Mouse (Mus musculus) midbrain, embryonic 13.5 days (tissue): Measurements from ENCODE around the gene Micall2. TPM values are rescaled to one million over a fixed set of nuclear protein-coding genes. Genes with fewer than 3 reads are reported as not detected.

ENCODE experiments used
- ATAC-seq: fragments of 200-750 bp; cut with Nextera tagmentation; 2 replicates; pipeline ENCODE4 v1.8.0; 2017; ENCODE audit warnings: mild to moderate bottlenecking, moderate TSS enrichment, moderate library complexity
- H3K27ac ChIP-seq: fragments of 300-500 bp; sonication (generic); 2 replicates; pipeline ENCODE4 v1.5.1; 2015; ENCODE audit warnings: inconsistent platforms, mild to moderate bottlenecking, moderate library complexity
- H3K27me3 ChIP-seq: fragments of 300-500 bp; sonication (generic); 2 replicates; pipeline ENCODE4 v1.6.1; 2015; ENCODE audit warnings: mild to moderate bottlenecking, inconsistent platforms
- H3K36me3 ChIP-seq: fragments of 300-500 bp; sonication (generic); 2 replicates; pipeline ENCODE4 v1.6.1; 2015; ENCODE audit warnings: mild to moderate bottlenecking, inconsistent platforms
- H3K4me1 ChIP-seq: fragments of 300-500 bp; sonication (generic); replicated peaks from 2 replicates; pipeline ENCODE4 v1.6.1; 2015; ENCODE audit warnings: inconsistent platforms
- H3K4me2 ChIP-seq: fragments of 300-500 bp; sonication (generic); replicated peaks from 2 replicates; pipeline ENCODE4 v1.6.1; 2015; ENCODE audit warnings: moderate library complexity, mild to moderate bottlenecking, inconsistent platforms
- H3K4me3 ChIP-seq: fragments of 300-500 bp; sonication (generic); replicated peaks from 2 replicates; pipeline ENCODE4 v1.5.1; 2015; ENCODE audit warnings: mild to moderate bottlenecking, inconsistent platforms
- H3K9ac ChIP-seq: fragments of 300-500 bp; sonication (generic); replicated peaks from 2 replicates; pipeline ENCODE4 v1.6.1; 2015; ENCODE audit warnings: mild to moderate bottlenecking, inconsistent platforms
- H3K9me3 ChIP-seq: fragments of 300-500 bp; sonication (generic); 2 replicates; pipeline ENCODE4 v1.6.1; 2016; ENCODE audit warnings: mild to moderate bottlenecking, inconsistent platforms
- WGBS: fragments of 180-500 bp; shearing (Covaris S2); methylation state at CpG from one replicate; pipeline ENCODE4 v1.1.7; 2015; 5-methylcytosine and 5-hydroxymethylcytosine counted together
- microRNA-seq: library from miRNA; unstranded; fragments of <30 nt; microRNA quantifications from one replicate; pipeline ENCODE4, GENCODE M21; 2016
- polyA plus RNA-seq: library from polyadenylated mRNA; unstranded; fragments of >200 nt; fragmentation: Nextera tagmentation; extraction: Ambion mirVana; gene quantifications from 2 replicates; pipeline ENCODE4 v1.2.1, GENCODE M21; 2015

Micall2 gene
- polyA plus RNA-seq, 1 experiment from 2014 or later: 7.5 TPM

GRCm38 (mm10) chr5:139668494-139668893 lies 67.6 kb downstream of the Micall2 start:
- H3K4me1 ChIP-seq: peaks cover 17% of the 10 kb centered on the region; the same call in 1 of the 2 replicates
- H3K9me3 ChIP-seq: no peaks in the 10 kb centered on the region
- no peak overlapping the region for H3K9ac ChIP-seq
- H3K27ac ChIP-seq: no peak overlapping the region
- H3K27me3 ChIP-seq: peaks cover 83% of the 10 kb centered on the region
- no peak overlapping the region for H3K4me3 ChIP-seq
- no peaks in the 10 kb centered on the region for H3K36me3 ChIP-seq
- WGBS: under 1% methylated on average over 24 of the region's 24 CpGs
- H3K4me2 ChIP-seq: peak overlapping the region; percentile 35
- ATAC-seq: peak; percentile 78

GRCm38 (mm10) chr5:139666496-139666895 lies 69.6 kb downstream of the Micall2 start:
- Histone ChIP-seq H3K9ac (no peak overlapping the region), H3K9me3 (no peaks in the 10 kb centered on the region), H3K36me3 (no peaks in the 10 kb centered on the region), H3K27ac (no peak overlapping the region), H3K4me2 (no peak overlapping the region), H3K4me1 (peaks cover 13% of the 10 kb centered on the region; the same call in 1 of the 2 replicates), H3K4me3 (no peak overlapping the region), H3K27me3 (peaks cover 79% of the 10 kb centered on the region)
- whole genome bisulfite sequencing: 51% methylated on average over 2 of the region's 2 CpGs
- ATAC-seq: no peak

- H3K9me3 ChIP-seq: no peaks in the 10 kb centered on the region
- H3K27me3 ChIP-seq: peaks cover 79% of the 10 kb centered on the region
- ATAC-seq: no peak
- H3K4me3 ChIP-seq: no peak overlapping the region
- WGBS: 77% methylated on average over 3 of the region's 3 CpGs
- H3K9ac ChIP-seq: no peak overlapping the region
- H3K4me2 ChIP-seq: no peak overlapping the region
- no peaks in the 10 kb centered on the region for H3K36me3 ChIP-seq
- no peak overlapping the region for H3K27ac ChIP-seq
- H3K4me1 ChIP-seq: peaks cover 13% of the 10 kb centered on the region; the same call in 1 of the 2 replicates
Measured at GRCm38 (mm10) chr5:139665375-139665774, 70.8 kb downstream of the Micall2 start.

- H3K27ac ChIP-seq: no peak overlapping the region
- no peaks in the 10 kb centered on the region for H3K9me3 ChIP-seq
- peaks cover 22% of the 10 kb centered on the region for H3K4me1 ChIP-seq
- no peaks in the 10 kb centered on the region for H3K36me3 ChIP-seq
- ATAC-seq: no peak
- peaks cover 60% of the 10 kb centered on the region for H3K27me3 ChIP-seq
- 82% methylated on average over 7 of the region's 8 CpGs for WGBS
- no peak overlapping the region for H3K4me2 ChIP-seq
- no peak overlapping the region for H3K4me3 ChIP-seq
- no peak overlapping the region for H3K9ac ChIP-seq
Measured at GRCm38 (mm10) chr5:139661713-139662112, 74.4 kb downstream of the Micall2 start.

- Histone ChIP-seq H3K4me2 (peak overlapping the region; percentile 45), H3K36me3 (no peaks in the 10 kb centered on the region), H3K9me3 (no peaks in the 10 kb centered on the region), H3K27me3 (peaks cover 43% of the 10 kb centered on the region), H3K4me1 (peaks cover 19% of the 10 kb centered on the region), H3K4me3 (0 out of 2 replicates have a peak overlapping the region, but pooled peaks have one; percentile 16), H3K9ac (no peak overlapping the region; the same call in 1 of the 2 replicates), H3K27ac (0 out of 2 replicates have a peak overlapping the region, but pooled peaks have one; percentile 1)
- peak; percentile 83 for ATAC-seq
- under 1% methylated on average over 18 of the region's 18 CpGs for WGBS
Measured at GRCm38 (mm10) chr5:139659307-139659706, 76.8 kb downstream of the Micall2 start.

GRCm38 (mm10) chr5:139658865-139659264 lies 77.3 kb downstream of the Micall2 start:
- Histone ChIP-seq H3K9ac (no peak overlapping the region), H3K27ac (0 out of 2 replicates have a peak overlapping the region, but pooled peaks have one; percentile 32), H3K9me3 (no peaks in the 10 kb centered on the region), H3K36me3 (no peaks in the 10 kb centered on the region), H3K27me3 (peaks cover 41% of the 10 kb centered on the region), H3K4me3 (no peak overlapping the region), H3K4me1 (peaks cover 19% of the 10 kb centered on the region), H3K4me2 (peak overlapping the region; percentile 45; the same call in 1 of the 2 replicates)
- 20% methylated on average over 7 of the region's 7 CpGs for WGBS
- ATAC-seq: peak; percentile 41

- Histone ChIP-seq H3K4me2 (no peak overlapping the region), H3K9me3 (no peaks in the 10 kb centered on the region), H3K36me3 (no peaks in the 10 kb centered on the region), H3K4me1 (peaks cover 22% of the 10 kb centered on the region), H3K9ac (no peak overlapping the region), H3K27me3 (peaks cover 39% of the 10 kb centered on the region), H3K4me3 (no peak overlapping the region), H3K27ac (no peak overlapping the region)
- no peak for ATAC-seq
- 65% methylated on average over 10 of the region's 10 CpGs for WGBS
Measured at GRCm38 (mm10) chr5:139657959-139658602, 78.1 kb downstream of the Micall2 start.

Small RNA genes lying within 50 kb of the gene (microRNA-seq; reads per million reads assigned to microRNA genes)
- not detected for gene Mir7037

Other genes with a start within 250 kb of the Micall2 start
- 48.5 and 58.7 TPM in 2 replicates for gene Uncx, start 192.8 kb downstream of the Micall2 start, polyA plus RNA-seq
- 24.0 and 28.9 TPM in 2 replicates for gene Ints1, start 39.3 kb upstream of the Micall2 start, polyA plus RNA-seq
- gene Mafk, start 55.2 kb upstream of the Micall2 start, polyA plus RNA-seq: 15.4 TPM in 2 replicates
- 0.19 and 0.35 TPM in 2 replicates for gene Tmem184a, start 83.6 kb upstream of the Micall2 start, polyA plus RNA-seq
- not detected in 2 replicates for gene Gm26938, start 90.1 kb upstream of the Micall2 start, polyA plus RNA-seq
- gene Psmg3, start 90.5 kb upstream of the Micall2 start, polyA plus RNA-seq: 78.6 and 81.9 TPM in 2 replicates
- gene Elfn1, start 171.6 kb upstream of the Micall2 start, polyA plus RNA-seq: 0.80 and 1.1 TPM in 2 replicates